Comparison of ENCODE assay signal across 14 mouse cellular contexts in the genomic region with DNA sequence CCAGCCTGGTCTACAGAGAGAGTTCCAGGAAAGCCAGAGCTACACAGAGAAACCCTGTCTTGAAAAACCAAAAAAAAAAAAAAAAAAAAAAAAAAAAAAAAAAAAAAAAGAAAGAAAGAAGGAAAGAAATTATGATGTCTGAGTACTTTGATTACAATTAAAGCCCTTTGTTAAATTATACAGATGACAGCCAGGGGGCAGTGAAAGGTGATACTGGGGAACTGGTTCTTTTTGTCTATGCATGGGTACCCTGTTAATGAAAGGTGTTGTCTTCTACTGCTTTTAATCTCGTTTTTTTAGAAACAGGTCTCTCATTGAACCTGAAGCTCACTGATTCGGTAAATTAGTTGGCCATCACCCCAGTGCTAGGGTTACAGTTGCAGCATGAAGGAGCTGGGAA. TPM values are rescaled to one million over a fixed set of nuclear protein-coding genes. Genes with fewer than 3 reads are reported as not detected.
DNase-seq lines count a peak whose midpoint lies in the region; ATAC-seq and TF ChIP-seq lines count a peak whose summit lies in the region.
"Had no signal": no experiment of that assay in that cellular context is flagged by ENCODE, and none has a peak within 500 bp of the region (broad histone marks: within the 10 kb centered on the region; RNA-seq: fewer than 3 reads in every experiment).

No protein-coding gene starts in this region.

- no peak for ATAC-seq in heart, postnatal 0 days (ENCODE audit: insufficient read depth, low read depth)
- no peak for ATAC-seq in liver, embryonic 14.5 days (ENCODE audit: insufficient read depth)
- ATAC-seq: Patski had no signal

- no peak overlapping the region for H3K4me2 ChIP-seq in heart, postnatal 0 days (ENCODE audit: low read depth, low read length)
- H3K4me2 ChIP-seq in liver, embryonic 14.5 days (ENCODE audit: low read depth) = peak overlapping the region; percentile 88

- H3K4me3 ChIP-seq in heart, postnatal 0 days (ENCODE audit: low read depth, low read length) = no peak overlapping the region
- no peak overlapping the region for H3K4me3 ChIP-seq in E14TG2a.4 (replicated peaks; ENCODE audit: low read length)
- no peak overlapping the region; a peak in 1 of 4 replicates for H3K4me3 ChIP-seq in liver, embryonic 14.5 days (ENCODE audit: insufficient read depth in 1 of 2, low read depth in 2 of 2, low read length in 2 of 2)

- 88% methylated on average over 2 of the region's 2 CpGs for WGBS in heart, postnatal 0 days
- WGBS in liver, embryonic 14.5 days (ENCODE audit: insufficient replicate concordance) = 77% methylated on average over 2 of the region's 2 CpGs

- H3K9ac ChIP-seq in heart, postnatal 0 days (replicated peaks; ENCODE audit: low read depth, low read length) = no peak overlapping the region
- H3K9ac ChIP-seq in liver, embryonic 14.5 days (replicated peaks) = no peak overlapping the region

- DNase-seq in heart, postnatal 0 days (ENCODE audit: low spot score) = no peak
- no peak for DNase-seq in heart, adult 11 months
- DNase-seq in lung, postnatal 10 days = peak; percentile 38
- DNase-seq in lung, adult 18-20 months = no peak
- no peak for DNase-seq in liver, embryonic 14.5 days (ENCODE audit: low read depth in 3 of 3, low spot score in 3 of 3)
- no peak for DNase-seq in embryo, embryonic 10.5 days (ENCODE audit: low spot score)
- DNase-seq in kidney, adult 11 months = no peak

- no peak for TF ChIP-seq EP300 in heart, postnatal 0 days (IDR thresholded peaks at IDR 0.05; ENCODE audit: low read depth)
- TF ChIP-seq EP300 in liver, embryonic 14.5 days (IDR thresholded peaks at IDR 0.05; ENCODE audit: low read depth) = no peak

- H3K36me3 ChIP-seq in heart, postnatal 0 days (replicated peaks; ENCODE audit: control insufficient read depth, insufficient read depth, low read length) = no peaks in the 10 kb centered on the region; the same call in 1 of the 2 replicates
- peaks cover 10% of the 10 kb centered on the region for H3K36me3 ChIP-seq in E14TG2a.4 (ENCODE audit: insufficient read depth, low read length)
- no peaks in the 10 kb centered on the region; the same call in 1 of the 2 replicates for H3K36me3 ChIP-seq in liver, embryonic 14.5 days (replicated peaks; ENCODE audit: control insufficient read depth, insufficient read depth, low read depth)

- no peaks in the 10 kb centered on the region for H3K9me3 ChIP-seq in heart, postnatal 0 days (replicated peaks; ENCODE audit: control insufficient read depth, low read length)
- H3K9me3 ChIP-seq in E14TG2a.4 (ENCODE audit: low read length) = no peaks in the 10 kb centered on the region
- no peaks in the 10 kb centered on the region for H3K9me3 ChIP-seq in liver, embryonic 14.5 days (ENCODE audit: control insufficient read depth, low read length)

- TF ChIP-seq CTCF in heart, postnatal 0 days (IDR thresholded peaks at IDR 0.05; ENCODE audit: low read depth) = peak; percentile 17; the same call in 1 of the 2 replicates
- peak; percentile 33 for TF ChIP-seq CTCF in E14TG2a.4 (conservative IDR thresholded peaks at IDR 0.05; ENCODE audit: low read length)
- TF ChIP-seq CTCF in liver, embryonic 14.5 days (IDR thresholded peaks at IDR 0.05; ENCODE audit: low read depth) = peak; percentile 33; the same call in 1 of the 2 replicates

- H3K4me1 ChIP-seq in heart, postnatal 0 days (ENCODE audit: control insufficient read depth, insufficient read depth) = peaks cover 12% of the 10 kb centered on the region
- H3K4me1 ChIP-seq in E14TG2a.4 (replicated peaks; ENCODE audit: low read depth, low read length) = peaks cover 27% of the 10 kb centered on the region
- peaks cover 33 to 34% of the 10 kb centered on the region in 2 experiments for H3K4me1 ChIP-seq in liver, embryonic 14.5 days (replicated peaks; ENCODE audit: control insufficient read depth in 2 of 2, insufficient read depth in 2 of 2, low read length in 1 of 2)

- no peak overlapping the region for H3K27ac ChIP-seq in heart, postnatal 0 days (ENCODE audit: low read depth)
- H3K27ac ChIP-seq in liver, embryonic 14.5 days = no peak overlapping the region
- H3K27ac ChIP-seq: forebrain, embryonic 10.5 days had no signal

- H3K27me3 ChIP-seq in heart, postnatal 0 days (ENCODE audit: control insufficient read depth, insufficient read depth, low read length) = no peaks in the 10 kb centered on the region
- H3K27me3 ChIP-seq in E14TG2a.4 (ENCODE audit: insufficient read depth, low read length) = no peaks in the 10 kb centered on the region
- H3K27me3 ChIP-seq in liver, embryonic 14.5 days (ENCODE audit: control insufficient read depth, insufficient read depth, low read length) = no peaks in the 10 kb centered on the region
- H3K27me3 ChIP-seq: Patski had no signal

RNA-seq across cellular contexts. Expression of a gene that starts 1.8 kb away (rescaled TPM):
- total RNA-seq in heart, postnatal 0 days (2014; rRNA removed; ENCODE audit: low replicate concordance) = 24.3 and 46.1 TPM in 2 replicates
- 87.4 and 93.1 TPM in 2 replicates for polyA plus RNA-seq in heart, postnatal 0 days (2015; fragmentation: Nextera tagmentation; extraction: Ambion mirVana)
- 35.0 and 55.4 TPM in 2 replicates for polyA plus RNA-seq in liver, embryonic 14.5 days (2012; rRNA removed)
- 78.5 and 87.7 TPM in 2 replicates for polyA plus RNA-seq in liver, embryonic 14.5 days (2014; fragmentation: Nextera tagmentation; extraction: Ambion mirVana)

RNA-seq across cellular contexts. Expression of a gene that starts 2.6 kb away (rescaled TPM):
- total RNA-seq in heart, postnatal 0 days (2014; rRNA removed; ENCODE audit: low replicate concordance) = 15.3 and 30.8 TPM in 2 replicates
- 35.0 and 38.2 TPM in 2 replicates for polyA plus RNA-seq in heart, postnatal 0 days (2015; fragmentation: Nextera tagmentation; extraction: Ambion mirVana)
- 162 and 175 TPM in 2 replicates for polyA plus RNA-seq in liver, embryonic 14.5 days (2012; rRNA removed)
- 184 and 195 TPM in 2 replicates for polyA plus RNA-seq in liver, embryonic 14.5 days (2014; fragmentation: Nextera tagmentation; extraction: Ambion mirVana)

RNA-seq across cellular contexts. Expression of a gene that starts 27.4 kb away (rescaled TPM):
- total RNA-seq in heart, postnatal 0 days (2014; rRNA removed; ENCODE audit: low replicate concordance) = not detected in 2 replicates
- polyA plus RNA-seq in heart, postnatal 0 days (2015; fragmentation: Nextera tagmentation; extraction: Ambion mirVana) = not detected in 2 replicates
- 0.04 and 0.08 TPM in 2 replicates for polyA plus RNA-seq in liver, embryonic 14.5 days (2012; rRNA removed)
- not detected in 2 replicates for polyA plus RNA-seq in liver, embryonic 14.5 days (2014; fragmentation: Nextera tagmentation; extraction: Ambion mirVana)
- total RNA-seq: adrenal gland, postnatal 36 days; common myeloid progenitor, adult 5-6 weeks; left cerebral cortex, postnatal 14 days had no signal
- polyA plus RNA-seq: forebrain, embryonic 10.5 days; kidney, embryonic 14.5 days; Patski had no signal
